ENCODE assay signal across 9 mouse cellular contexts in the genomic region with DNA sequence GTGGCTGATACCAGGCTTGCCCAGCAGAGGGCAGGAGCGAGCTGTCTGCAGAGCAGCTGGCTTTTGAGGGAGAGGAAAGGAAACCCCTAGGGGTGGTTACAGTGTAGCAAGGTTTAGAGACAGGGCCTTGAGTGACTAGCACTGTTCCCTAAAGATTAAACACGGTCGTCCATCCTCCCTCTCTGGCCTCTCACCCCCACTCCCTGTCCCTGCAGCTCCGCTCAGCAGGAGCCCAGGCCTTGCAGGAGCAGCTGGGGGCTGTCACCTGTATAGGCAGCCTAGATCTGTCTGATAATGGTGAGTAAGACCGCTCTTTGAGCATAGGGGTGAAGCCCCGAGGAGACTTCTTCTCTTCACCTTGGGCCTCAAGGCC. TPM values are rescaled to one million over a fixed set of nuclear protein-coding genes. Genes with fewer than 3 reads are reported as not detected.
DNase-seq lines count a peak whose midpoint lies in the region; ATAC-seq and TF ChIP-seq lines count a peak whose summit lies in the region.
"Had no signal": no experiment of that assay in that cellular context is flagged by ENCODE, and none has a peak within 500 bp of the region (broad histone marks: within the 10 kb centered on the region; RNA-seq: fewer than 3 reads in every experiment).

No protein-coding gene starts in this region.

- ATAC-seq in Patski, result peak; percentile 52
- ATAC-seq in frontal cortex, adult (ENCODE audit: low TSS enrichment), result peak; percentile 62
- ATAC-seq in hindbrain, embryonic 14.5 days (ENCODE audit: low FRiP score), result peak; percentile 45; the same call in 1 of the 2 replicates

- H3K27ac ChIP-seq in hindbrain, embryonic 14.5 days, result no peak overlapping the region

- POLR2A ChIA-PET in Patski (lab: Charles Lee), result interaction anchor here (0.9 to 1.1 kb wide), 2 partner anchors 47 to 63 kb away, joined by 4 to 5 read pairs; a partner anchor contains a TSS

- no peak overlapping the region for H3K9ac ChIP-seq in hindbrain, embryonic 14.5 days

- H3K9me3 ChIP-seq in hindbrain, embryonic 14.5 days (ENCODE audit: control insufficient read depth, low read length), result no peaks in the 10 kb centered on the region
- H3K9me3 ChIP-seq: megakaryocyte, embryonic 14.5 days had no signal

- no peak for TF ChIP-seq CTCF in Patski (IDR thresholded peaks at IDR 0.05)

- peak; percentile 27 for DNase-seq in Patski (ENCODE audit: low read depth, low spot score)
- DNase-seq in cerebellum, adult 8-10 months, result peak; percentile 89
- peak; percentile 91 for DNase-seq in hindbrain, embryonic 14.5 days (ENCODE audit: low spot score)
- peak; percentile 64 for DNase-seq in left cerebral cortex, adult 11 months (ENCODE audit: low spot score)
- peak; percentile 86 to 93 for DNase-seq in lung, postnatal 4 days
- DNase-seq in right cerebral cortex, adult 2 months (ENCODE audit: low spot score in 2 of 2), result peak; percentile 83 to 89
- DNase-seq in urinary bladder, postnatal 10 days (ENCODE audit: low spot score), result peak; percentile 62

- H3K36me3 ChIP-seq in hindbrain, embryonic 14.5 days (replicated peaks; ENCODE audit: control insufficient read depth, insufficient read depth), result peaks cover 80% of the 10 kb centered on the region

- CTCF ChIA-PET in Patski (lab: Charles Lee), result interaction anchor here (0.9 to 2.4 kb wide), 10 partner anchors 27 to 376 kb away, joined by 3 to 30 read pairs (median 4); a partner anchor contains a TSS

- H3K27me3 ChIP-seq in Patski, result peaks cover 3% of the 10 kb centered on the region
- no peaks in the 10 kb centered on the region for H3K27me3 ChIP-seq in hindbrain, embryonic 14.5 days (ENCODE audit: control insufficient read depth, insufficient read depth, low read length)

- in situ Hi-C loops in Patski (cut with MboI; ENCODE audit: low pct_unique_long_range_greater_than_20kb), result loop anchor here (10.0 kb wide), 2 partner anchors 57 to 117 kb away; a partner anchor contains a TSS

- H3K4me3 ChIP-seq in hindbrain, embryonic 14.5 days (replicated peaks; ENCODE audit: low read length), result no peak overlapping the region
- H3K4me3 ChIP-seq: megakaryocyte, embryonic 14.5 days had no signal

- H3K4me1 ChIP-seq in hindbrain, embryonic 14.5 days (replicated peaks; ENCODE audit: control insufficient read depth, insufficient read depth, low read length), result no peaks in the 10 kb centered on the region

- 30% methylated on average over 6 of the region's 6 CpGs for WGBS in hindbrain, embryonic 14.5 days

- no peak overlapping the region for H3K4me2 ChIP-seq in hindbrain, embryonic 14.5 days (replicated peaks)

RNA-seq across cellular contexts. Expression of a gene that starts 7.0 kb away (rescaled TPM):
- 2.6 TPM for polyA plus RNA-seq in Patski (2021)
- polyA plus RNA-seq in hindbrain, embryonic 14.5 days (2014; fragmentation: Nextera tagmentation; extraction: Ambion mirVana), result 30.0 and 31.1 TPM in 2 replicates

RNA-seq across cellular contexts. Expression of a gene that starts 12.8 kb away (rescaled TPM):
- polyA plus RNA-seq in Patski (2021), result not detected
- polyA plus RNA-seq in hindbrain, embryonic 14.5 days (2014; fragmentation: Nextera tagmentation; extraction: Ambion mirVana), result 3.2 and 4.2 TPM in 2 replicates

RNA-seq across cellular contexts. Expression of a gene that starts 18.9 kb away (rescaled TPM):
- polyA plus RNA-seq in Patski (2021), result 71.3 TPM
- polyA plus RNA-seq in hindbrain, embryonic 14.5 days (2014; fragmentation: Nextera tagmentation; extraction: Ambion mirVana), result 12.4 and 14.1 TPM in 2 replicates

RNA-seq across cellular contexts. Expression of a gene that starts 27.3 kb away (rescaled TPM):
- not detected for polyA plus RNA-seq in Patski (2021)
- polyA plus RNA-seq in hindbrain, embryonic 14.5 days (2014; fragmentation: Nextera tagmentation; extraction: Ambion mirVana), result 0.10 and 0.17 TPM in 2 replicates

RNA-seq across cellular contexts. Expression of a gene that starts 42.6 kb away (rescaled TPM):
- 109 TPM for polyA plus RNA-seq in Patski (2021)
- polyA plus RNA-seq in hindbrain, embryonic 14.5 days (2014; fragmentation: Nextera tagmentation; extraction: Ambion mirVana), result 17.5 and 19.2 TPM in 2 replicates

Comparison
In these comparisons a context has a peak if more than half of its experiments do, and no peak if none do; other contexts are left out.
1. DNase-seq: peak in every context shown above with its lines; median percentile 91 in hindbrain, embryonic 14.5 days; 90 in lung, postnatal 4 days; 89 in cerebellum, adult 8-10 months; 86 in right cerebral cortex, adult 2 months; 64 in left cerebral cortex, adult 11 months; 62 in urinary bladder, postnatal 10 days; 27 in Patski.